Mouse (Mus musculus): ENCODE data around the gene Mms19. TPM values are rescaled to one million over a fixed set of nuclear protein-coding genes. Genes with fewer than 3 reads are reported as not detected.
"Not testable (repeated sequence)": the region's sequence is repeated elsewhere in the genome, so short reads cannot be mapped to it uniquely, and the experiment has no call there.

Gene Mms19
- total RNA-seq, 1 experiment from 2014 or later, result 29.8 TPM

- ATAC-seq (ENCODE audit: extremely low read depth, insufficient number of reproducible peaks, low FRiP score, poor library complexity, severe bottlenecking), result no peak
Observed at GRCm38 (mm10) chr19:41953574-41953973, 27.4 kb downstream of the Mms19 start.

DNA sequence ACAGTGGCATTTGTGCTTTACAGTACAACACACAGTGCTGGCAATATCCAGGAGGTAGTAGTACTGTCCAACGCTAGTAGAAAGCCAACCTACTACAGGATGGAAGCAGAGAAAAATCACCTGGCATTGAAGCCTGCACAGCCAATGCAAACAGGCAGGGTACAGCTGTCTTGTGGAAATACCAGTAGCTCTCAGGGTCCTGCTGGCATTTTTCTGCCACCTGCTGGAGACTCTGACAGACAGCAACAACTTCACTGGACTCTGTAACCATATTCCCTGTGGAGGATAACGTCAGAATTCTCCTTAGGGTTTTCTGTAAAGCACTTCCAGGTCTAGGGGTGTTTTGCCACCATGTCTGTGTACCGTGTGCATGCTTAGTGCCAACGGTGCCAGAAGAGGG lies 28.7 kb downstream of the Mms19 start:
- no peak for ATAC-seq (ENCODE audit: extremely low read depth, insufficient number of reproducible peaks, low FRiP score, poor library complexity, severe bottlenecking)

DNA sequence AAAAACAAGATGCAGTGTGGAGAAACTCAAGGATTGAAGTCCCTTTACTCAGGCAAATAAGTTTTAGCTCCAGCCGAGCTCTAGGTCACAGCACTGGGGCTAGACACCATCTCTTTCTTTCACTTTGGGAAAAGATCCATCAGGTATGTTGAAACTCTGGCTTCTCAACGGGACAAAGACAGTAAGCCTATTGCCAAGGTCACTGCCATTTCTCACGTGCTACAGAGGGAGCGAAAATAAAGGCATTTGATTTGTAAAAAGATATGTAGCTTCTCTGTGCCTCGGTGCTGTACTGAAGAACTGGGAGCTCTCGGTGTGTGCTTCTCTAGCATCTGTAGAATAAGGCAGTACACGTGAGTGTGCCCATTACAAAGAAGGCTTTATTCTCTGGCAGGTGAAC lies 37.1 kb downstream of the Mms19 start:
- ATAC-seq (ENCODE audit: extremely low read depth, insufficient number of reproducible peaks, low FRiP score, poor library complexity, severe bottlenecking), result no peak

GRCm38 (mm10) chr19:41938539-41938938 lies 42.4 kb downstream of the Mms19 start:
- ATAC-seq (ENCODE audit: extremely low read depth, insufficient number of reproducible peaks, low FRiP score, poor library complexity, severe bottlenecking), result no peak

GRCm38 (mm10) chr19:41935921-41936320 lies 45.0 kb downstream of the Mms19 start:
- no peak for ATAC-seq (ENCODE audit: extremely low read depth, insufficient number of reproducible peaks, low FRiP score, poor library complexity, severe bottlenecking)

DNA sequence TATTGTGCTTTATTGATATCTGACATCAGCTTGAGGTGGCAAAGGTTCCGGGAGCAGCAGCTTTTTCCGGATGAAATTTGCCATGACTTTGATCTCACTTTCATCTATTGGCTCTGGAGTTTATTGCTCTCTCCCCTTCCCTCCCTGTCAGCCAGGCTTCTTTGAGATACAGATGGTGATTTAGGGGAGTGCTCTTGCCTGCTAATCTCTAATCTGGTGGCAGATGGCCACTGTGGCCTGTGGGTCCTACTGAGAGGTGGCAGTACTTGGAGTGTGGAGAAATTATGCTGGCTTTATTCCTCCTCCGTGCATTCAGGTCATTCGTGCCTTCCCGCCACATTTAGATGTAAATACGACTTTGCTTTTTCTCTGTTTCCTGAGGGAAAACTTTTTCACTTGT lies 46.8 kb downstream of the Mms19 start:
- no peak for ATAC-seq (ENCODE audit: extremely low read depth, insufficient number of reproducible peaks, low FRiP score, poor library complexity, severe bottlenecking)

GRCm38 (mm10) chr19:41933179-41934086 lies 47.5 kb downstream of the Mms19 start, which contains the start of the genes Exosc1 and Zdhhc16:
TSS of gene Exosc1 (minus strand) at chr19:41933423.
TSS of gene Zdhhc16 (plus strand) at chr19:41933480.
- ATAC-seq (ENCODE audit: extremely low read depth, insufficient number of reproducible peaks, low FRiP score, poor library complexity, severe bottlenecking), result peak; percentile 99

DNA sequence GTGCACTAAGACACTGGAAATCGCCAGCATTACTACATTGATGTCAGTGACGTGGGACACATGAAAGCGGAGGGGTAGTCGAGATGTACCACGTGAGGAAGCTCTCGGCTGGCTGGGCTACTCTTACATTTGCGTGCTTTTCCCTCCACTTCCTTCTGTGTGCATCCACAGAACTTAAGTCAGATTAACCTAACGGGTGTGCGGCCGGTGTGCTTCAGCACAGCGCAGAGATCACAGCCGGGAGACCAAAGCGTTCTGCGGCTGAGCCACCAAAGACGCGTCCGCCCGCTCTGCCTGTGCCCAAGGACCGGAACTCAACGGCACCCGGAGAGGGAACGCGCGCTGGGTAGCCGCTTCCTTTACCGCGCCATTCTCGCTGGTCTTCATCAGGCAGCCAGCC lies 48.3 kb downstream of the Mms19 start:
- peak; percentile 30; the same call in 1 of the 2 replicates for ATAC-seq (ENCODE audit: extremely low read depth, insufficient number of reproducible peaks, low FRiP score, poor library complexity, severe bottlenecking)

GRCm38 (mm10) chr19:41920412-41921067 lies 60.4 kb downstream of the Mms19 start:
- no peak for ATAC-seq (ENCODE audit: extremely low read depth, insufficient number of reproducible peaks, low FRiP score, poor library complexity, severe bottlenecking)

GRCm38 (mm10) chr19:41919471-41919870 lies 61.5 kb downstream of the Mms19 start:
- no peak for ATAC-seq (ENCODE audit: extremely low read depth, insufficient number of reproducible peaks, low FRiP score, poor library complexity, severe bottlenecking)

DNA sequence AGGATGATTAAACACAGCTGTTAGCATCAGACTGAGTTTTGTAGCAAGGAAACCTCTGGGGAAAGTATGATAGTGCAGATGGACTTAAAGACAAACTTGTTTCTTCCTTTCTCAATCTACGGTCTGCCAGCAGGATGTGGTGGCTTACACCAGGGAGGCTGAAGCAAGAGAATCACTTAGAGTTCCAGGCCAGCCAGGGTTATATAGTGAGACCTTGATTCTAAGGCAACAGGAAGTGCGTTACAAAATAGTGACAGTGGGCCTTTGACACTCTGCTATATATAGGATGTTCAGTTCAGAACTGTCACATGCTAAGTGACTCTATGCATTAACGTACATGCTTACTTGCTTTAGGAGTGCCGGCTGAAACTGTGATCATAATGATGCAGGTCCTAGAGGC lies 64.1 kb downstream of the Mms19 start:
- peak; percentile 66 for ATAC-seq (ENCODE audit: extremely low read depth, insufficient number of reproducible peaks, low FRiP score, poor library complexity, severe bottlenecking)

DNA sequence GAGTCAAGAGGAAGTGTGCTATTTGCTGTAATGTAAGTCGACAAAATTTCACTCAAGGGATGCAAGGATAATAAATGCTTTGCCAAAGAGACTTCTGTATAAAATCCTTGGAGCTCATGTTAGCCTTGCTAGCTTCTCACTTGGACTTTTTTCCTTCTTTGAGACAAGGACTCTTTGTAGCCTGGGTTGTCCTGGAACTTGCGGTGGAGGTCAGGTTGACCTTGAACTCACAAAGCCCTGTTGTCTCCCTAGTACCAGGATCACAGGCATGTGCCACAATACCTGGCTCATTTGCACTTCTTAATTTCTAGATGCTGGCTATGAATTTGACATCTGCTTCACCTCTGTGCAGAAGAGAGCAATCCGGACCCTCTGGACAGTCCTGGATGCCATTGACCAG lies 65.7 kb downstream of the Mms19 start:
- ATAC-seq (ENCODE audit: extremely low read depth, insufficient number of reproducible peaks, low FRiP score, poor library complexity, severe bottlenecking), result no peak

DNA sequence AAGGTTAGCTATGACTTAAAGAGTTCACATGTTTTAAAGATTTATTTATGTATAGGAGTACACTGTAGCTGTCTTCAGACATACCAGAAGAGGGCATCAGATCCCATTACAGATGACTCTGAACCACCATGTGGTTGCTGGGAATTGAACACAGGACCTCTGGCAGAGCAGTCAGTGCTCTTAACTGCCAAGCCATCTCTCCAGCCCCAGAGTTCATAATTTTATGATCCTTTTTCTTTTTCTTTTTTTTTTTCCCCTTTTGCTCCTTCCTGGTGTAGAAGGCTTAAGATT lies 66.4 kb downstream of the Mms19 start:
- not testable (repeated sequence) for ATAC-seq (ENCODE audit: extremely low read depth, insufficient number of reproducible peaks, low FRiP score, poor library complexity, severe bottlenecking)

DNA sequence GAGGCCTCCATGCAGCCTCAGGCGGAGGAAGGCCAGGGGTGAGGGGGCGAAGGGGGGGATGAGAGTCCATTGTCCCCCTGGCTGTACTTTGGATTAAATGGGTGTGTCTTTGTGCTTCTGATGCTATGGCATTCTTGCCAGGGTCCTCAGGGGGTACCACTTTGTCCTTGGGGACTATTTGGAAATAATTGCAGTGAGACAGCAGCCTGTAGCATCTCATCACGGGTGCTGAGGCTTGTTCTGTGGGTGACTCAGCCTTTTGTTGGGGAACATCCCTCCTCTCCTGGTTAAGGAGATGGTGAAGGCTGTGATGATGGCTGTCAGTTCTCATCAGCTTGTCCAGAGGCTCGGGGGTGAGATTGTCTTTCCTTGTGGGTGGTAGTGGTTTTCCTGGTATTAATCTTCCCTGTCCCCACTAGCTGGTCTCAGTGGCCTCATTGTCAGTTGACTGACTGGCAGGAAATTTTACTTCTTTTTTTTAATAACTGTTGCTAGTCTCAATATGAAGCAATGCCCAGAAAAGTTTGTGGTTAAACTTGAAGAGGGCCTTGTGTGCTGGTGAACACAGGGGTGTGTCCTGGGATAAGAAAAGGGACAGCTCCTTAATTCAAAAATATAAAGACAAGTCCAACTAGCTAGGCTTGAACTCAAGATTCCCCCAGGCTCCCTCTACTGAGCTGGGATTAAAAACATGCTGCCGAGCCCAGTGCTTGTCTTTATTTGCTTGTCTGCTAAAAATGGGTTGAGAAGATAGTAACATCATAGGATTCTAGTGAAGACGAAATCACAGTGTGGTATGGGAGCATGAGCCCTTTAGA lies 67.0 kb downstream of the Mms19 start:
- ATAC-seq (ENCODE audit: extremely low read depth, insufficient number of reproducible peaks, low FRiP score, poor library complexity, severe bottlenecking), result no peak

DNA sequence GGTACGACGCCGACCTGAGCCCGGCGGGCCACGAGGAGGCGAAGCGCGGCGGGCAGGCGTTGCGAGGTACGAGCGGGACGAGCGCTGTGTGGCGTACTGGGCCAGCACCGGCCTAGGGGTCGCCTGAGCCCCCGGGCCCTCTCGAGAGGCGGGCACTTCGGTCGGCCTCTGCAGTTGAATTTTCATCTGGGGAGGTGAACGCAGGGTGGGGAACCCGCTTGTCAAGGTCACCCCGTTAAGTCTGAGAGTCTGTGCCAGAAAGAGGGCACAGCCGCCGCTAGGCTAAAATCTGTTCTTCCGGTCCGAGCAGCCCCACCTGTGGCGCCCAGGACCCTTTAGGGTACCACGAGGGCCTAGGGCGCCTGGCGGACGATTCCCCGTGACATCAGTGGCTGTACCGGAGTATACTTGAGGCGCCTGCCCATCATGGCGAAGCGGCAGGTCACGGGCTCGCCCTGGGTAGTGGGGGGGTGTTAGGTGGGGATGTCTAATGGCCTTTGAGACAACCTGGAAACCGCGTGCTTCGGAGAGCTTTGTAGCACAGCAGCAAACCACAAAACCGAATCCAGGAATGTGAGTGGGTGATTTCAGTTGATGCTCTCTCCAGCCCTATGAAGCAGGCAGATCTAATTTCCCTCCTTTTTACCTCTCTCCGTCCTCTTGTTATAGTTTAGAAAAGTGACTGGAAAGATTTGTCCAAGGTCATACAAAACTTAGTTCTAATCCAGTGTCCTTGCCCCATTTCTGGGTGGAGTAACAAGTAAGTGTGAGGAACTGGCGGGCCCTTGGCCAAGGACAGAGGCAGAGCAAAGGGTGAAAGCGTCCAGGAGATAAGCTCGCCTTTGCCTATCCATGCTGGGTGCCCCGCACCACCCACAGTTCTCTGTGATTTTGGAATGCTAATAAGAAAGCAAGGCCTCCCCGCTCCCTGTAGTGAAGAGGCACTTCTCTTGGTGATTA lies 68.6 kb downstream of the Mms19 start:
- ATAC-seq (ENCODE audit: extremely low read depth, insufficient number of reproducible peaks, low FRiP score, poor library complexity, severe bottlenecking), result no peak

DNA sequence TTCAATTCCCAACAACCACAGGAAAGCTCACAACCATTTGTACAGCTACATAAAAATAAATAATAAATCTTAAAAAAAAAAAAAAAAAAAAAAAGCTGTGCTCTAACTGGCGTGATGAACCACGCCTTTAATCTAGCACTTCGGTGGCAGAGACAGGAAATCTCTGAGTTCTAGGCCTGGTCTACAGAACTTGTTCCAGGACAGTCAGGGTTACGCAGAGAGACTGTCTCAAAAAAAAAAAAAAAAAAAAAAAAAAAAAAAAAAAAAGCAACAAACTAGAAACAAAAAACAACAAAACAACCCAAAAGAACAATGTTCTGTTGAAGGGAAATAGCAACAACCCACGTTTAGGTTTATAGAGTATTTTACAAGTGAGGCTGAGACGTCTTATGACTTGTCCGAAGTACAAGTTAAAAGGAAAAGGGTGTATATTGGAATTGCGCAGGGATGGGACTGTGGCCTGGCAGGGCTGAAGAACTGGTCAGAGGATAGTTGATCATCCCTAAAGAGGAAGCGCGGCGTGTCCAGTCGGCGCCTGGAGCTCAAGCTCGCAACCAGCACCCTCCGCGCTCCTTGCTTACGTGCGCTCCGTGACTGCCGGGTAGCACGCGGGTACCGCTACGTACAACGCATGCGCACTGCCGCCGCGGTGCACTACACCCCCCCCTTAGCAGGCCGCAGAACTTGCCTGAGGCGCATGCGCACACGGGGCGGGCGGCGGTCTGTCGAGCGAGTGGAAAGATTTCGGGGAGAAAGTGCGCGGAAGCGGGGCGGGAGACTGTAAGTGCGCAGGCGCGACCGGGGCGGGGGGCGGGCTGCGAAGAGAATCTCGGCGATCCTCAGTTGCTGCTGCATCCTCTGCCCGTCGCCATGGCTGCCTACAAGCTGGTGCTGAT lies 69.5 kb downstream of the Mms19 start, which contains the start of gene Pgam1:
Gene Pgam1, plus strand, starts transcription at position 746 of the 896 bp plus-strand sequence.
- peak; percentile 93 for ATAC-seq (ENCODE audit: extremely low read depth, insufficient number of reproducible peaks, low FRiP score, poor library complexity, severe bottlenecking)

DNA sequence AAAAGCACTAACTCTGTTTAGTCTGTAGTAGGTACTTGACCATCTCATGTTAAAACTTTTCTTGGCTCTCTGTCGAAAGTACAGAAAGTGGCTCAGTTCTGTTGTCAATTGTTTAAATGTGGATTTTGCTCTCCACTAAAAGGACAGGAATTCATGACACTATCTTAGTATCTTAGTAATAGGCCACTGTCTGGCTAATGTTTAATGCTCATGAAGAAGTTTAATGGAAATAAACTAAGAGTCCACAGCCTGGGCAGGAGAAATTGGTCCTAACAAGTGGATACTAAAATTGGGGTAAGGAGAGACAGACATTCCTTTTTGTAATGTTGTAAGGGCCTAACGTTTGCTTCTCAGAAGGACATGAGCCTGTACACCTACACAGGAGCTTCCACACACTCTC lies 70.6 kb downstream of the Mms19 start:
- ATAC-seq (ENCODE audit: extremely low read depth, insufficient number of reproducible peaks, low FRiP score, poor library complexity, severe bottlenecking), result no peak

Measured in neutrophil, adult 5-6 weeks (primary cell).